Mouse (Mus musculus) large intestine, adult 2 months (tissue): ENCODE measurements around the gene Myl7. TPM values are rescaled to one million over a fixed set of nuclear protein-coding genes. Genes with fewer than 3 reads are reported as not detected.

Experiments used
- DNase-seq: peaks from one replicate; pipeline ENCODE4 v3.0.0-alpha.2; 2012; ENCODE audit warnings: low read depth, low spot score
- WGBS: fragments of 180-500 bp; shearing (Covaris S2); methylation state at CpG from one replicate; pipeline ENCODE4 v1.1.7; 2018; 5-methylcytosine and 5-hydroxymethylcytosine counted together
- polyA plus RNA-seq: library from polyadenylated mRNA; depleted of rRNA; stranded (reverse); fragments of >200 nt; gene quantifications from 2 replicates; pipeline ENCODE4 v1.2.3, GENCODE M21; 2012

Gene Myl7
- polyA plus RNA-seq, 1 experiment: 23.4 TPM

- 85% methylated on average over 16 of the region's 16 CpGs for WGBS
- no peak for DNase-seq
These were observed 28.5 kb downstream of the Myl7 start for GRCm38 (mm10) chr11:5870069-5870468.

GRCm38 (mm10) chr11:5869331-5869730 is 29.3 kb downstream of the Myl7 start:
- WGBS: 94% methylated on average over 16 of the region's 16 CpGs
- no peak for DNase-seq

GRCm38 (mm10) chr11:5868324-5868723 is 30.3 kb downstream of the Myl7 start:
- 87% methylated on average over 12 of the region's 12 CpGs for WGBS
- DNase-seq: no peak

GRCm38 (mm10) chr11:5867196-5867595 is 31.4 kb downstream of the Myl7 start:
- 85% methylated on average over 2 of the region's 2 CpGs for WGBS
- no peak for DNase-seq

GRCm38 (mm10) chr11:5862394-5863105 is 36.0 kb downstream of the Myl7 start:
- WGBS: 32% methylated on average over 15 of the region's 15 CpGs
- no peak for DNase-seq

GRCm38 (mm10) chr11:5861678-5862393 is 36.7 kb downstream of the Myl7 start, which contains the start of gene Aebp1:
Aebp1 (plus strand) TSS chr11:5861947.
- WGBS: 4% methylated on average over 59 of the region's 59 CpGs
- DNase-seq: no peak

GRCm38 (mm10) chr11:5860639-5861038 is 37.9 kb downstream of the Myl7 start:
- 63% methylated on average over 6 of the region's 6 CpGs for WGBS
- no peak for DNase-seq

- DNase-seq: no peak
- 86% methylated on average over 13 of the region's 13 CpGs for WGBS
These were observed 38.6 kb downstream of the Myl7 start for GRCm38 (mm10) chr11:5859883-5860550.

- WGBS: 92% methylated on average over 1 of the region's 1 CpGs
- no peak for DNase-seq
These were observed 39.9 kb downstream of the Myl7 start for GRCm38 (mm10) chr11:5858723-5859122.

GRCm38 (mm10) chr11:5856479-5857130 is 42.0 kb downstream of the Myl7 start:
- 84% methylated on average over 8 of the region's 8 CpGs for WGBS
- no peak for DNase-seq

GRCm38 (mm10) chr11:5855902-5856301 is 42.7 kb downstream of the Myl7 start:
- no peak for DNase-seq
- WGBS: 58% methylated on average over 7 of the region's 7 CpGs

GRCm38 (mm10) chr11:5855481-5855880 is 43.1 kb downstream of the Myl7 start:
- no peak for DNase-seq

- WGBS: 28% methylated on average over 1 of the region's 1 CpGs
- DNase-seq: no peak
These were observed 46.3 kb downstream of the Myl7 start for GRCm38 (mm10) chr11:5852314-5852713.

- no peak for DNase-seq
- 52% methylated on average over 4 of the region's 4 CpGs for WGBS
These were observed 47.4 kb downstream of the Myl7 start for GRCm38 (mm10) chr11:5851021-5851736.

- no peak for DNase-seq
- WGBS: 62% methylated on average over 5 of the region's 5 CpGs
These were observed 48.1 kb downstream of the Myl7 start for GRCm38 (mm10) chr11:5850452-5850851.

- 59% methylated on average over 2 of the region's 2 CpGs for WGBS
- DNase-seq: no peak
These were observed 49.3 kb downstream of the Myl7 start for GRCm38 (mm10) chr11:5849316-5849715.

GRCm38 (mm10) chr11:5848741-5849140 is 49.8 kb downstream of the Myl7 start:
- DNase-seq: no peak
- WGBS: 34% methylated on average over 6 of the region's 6 CpGs

- 21% methylated on average over 7 of the region's 7 CpGs for WGBS
- DNase-seq: peak; percentile 55
These were observed 51.8 kb downstream of the Myl7 start for GRCm38 (mm10) chr11:5846639-5847345.
